Mouse (Mus musculus): ENCODE results near the gene Cd79a.
A peak's percentile ranks its signal among the peaks of the same experiment; 100 is the strongest.

Cd79a gene

GRCm38 (mm10) chr7:24897224-24897623, at the start of gene Cd79a:
Gene Cd79a, plus strand, starts transcription at chr7:24897381.
- no peak for DNase-seq (ENCODE audit: low spot score in 2 of 2)

- DNase-seq (ENCODE audit: low spot score in 2 of 2), result no peak
Observed at GRCm38 (mm10) chr7:24850162-24850561, 47.0 kb upstream of the Cd79a start.

- DNase-seq (ENCODE audit: low spot score in 2 of 2), result no peak
Observed at GRCm38 (mm10) chr7:24850899-24851303, 46.3 kb upstream of the Cd79a start.

- no peak for DNase-seq (ENCODE audit: low spot score in 2 of 2)
Observed at GRCm38 (mm10) chr7:24851596-24852325, 45.4 kb upstream of the Cd79a start.

- no peak for DNase-seq (ENCODE audit: low spot score in 2 of 2)
Observed at GRCm38 (mm10) chr7:24852557-24853232, 44.5 kb upstream of the Cd79a start.

GRCm38 (mm10) chr7:24853233-24853563, 44.0 kb upstream of the Cd79a start:
- no peak for DNase-seq (ENCODE audit: low spot score in 2 of 2)

GRCm38 (mm10) chr7:24853695-24854094, 43.5 kb upstream of the Cd79a start:
- no peak for DNase-seq (ENCODE audit: low spot score in 2 of 2)

GRCm38 (mm10) chr7:24856460-24857120, 40.6 kb upstream of the Cd79a start:
- DNase-seq (ENCODE audit: low spot score in 2 of 2), result no peak

- no peak for DNase-seq (ENCODE audit: low spot score in 2 of 2)
Observed at GRCm38 (mm10) chr7:24859234-24859633, 37.9 kb upstream of the Cd79a start.

GRCm38 (mm10) chr7:24861913-24862312, 35.3 kb upstream of the Cd79a start, which contains the start of gene Gm9844:
Gene Gm9844, plus strand, starts transcription at chr7:24862213.
- no peak for DNase-seq (ENCODE audit: low spot score in 2 of 2)

- no peak for DNase-seq (ENCODE audit: low spot score in 2 of 2)
Observed at GRCm38 (mm10) chr7:24862853-24863252, 34.3 kb upstream of the Cd79a start.

GRCm38 (mm10) chr7:24864156-24864555, 33.0 kb upstream of the Cd79a start:
- no peak for DNase-seq (ENCODE audit: low spot score in 2 of 2)

GRCm38 (mm10) chr7:24869080-24869479, 28.1 kb upstream of the Cd79a start:
- no peak for DNase-seq (ENCODE audit: low spot score in 2 of 2)

GRCm38 (mm10) chr7:24869532-24870165, 27.5 kb upstream of the Cd79a start, which contains the start of the genes Lypd4 and Dmrtc2:
Gene Lypd4, minus strand, starts transcription at chr7:24869941.
Gene Dmrtc2, plus strand, starts transcription at chr7:24870057.
- no peak for DNase-seq (ENCODE audit: low spot score in 2 of 2)

GRCm38 (mm10) chr7:24877588-24877987, 19.6 kb upstream of the Cd79a start:
- no peak for DNase-seq (ENCODE audit: low spot score in 2 of 2)

GRCm38 (mm10) chr7:24879620-24880019, 17.6 kb upstream of the Cd79a start:
- no peak for DNase-seq (ENCODE audit: low spot score in 2 of 2)

- no peak for DNase-seq (ENCODE audit: low spot score in 2 of 2)
Observed at GRCm38 (mm10) chr7:24882416-24883199, 14.6 kb upstream of the Cd79a start.

- DNase-seq (ENCODE audit: low spot score in 2 of 2), result peak; percentile 98 to 99
Observed at GRCm38 (mm10) chr7:24883896-24884692, 13.1 kb upstream of the Cd79a start, which contains the start of gene Rps19. Gene Rps19, plus strand, starts transcription at chr7:24884371.

- no peak for DNase-seq (ENCODE audit: low spot score in 2 of 2)
Observed at GRCm38 (mm10) chr7:24884693-24885291, 12.4 kb upstream of the Cd79a start.

Data from urinary bladder, postnatal 4 days (tissue).